Mouse (Mus musculus) MEL (cell line): ENCODE measurements around the gene Dgkz. TPM values are rescaled to one million over a fixed set of nuclear protein-coding genes. Genes with fewer than 3 reads are reported as not detected.

ENCODE experiments used
- DNase-seq: peaks from one replicate; pipeline ENCODE4 v3.0.0; 2011; ENCODE audit warnings: low read depth, low spot score
- H3K27ac ChIP-seq: 2 replicates; pipeline ENCODE4 v1.5.1; 2012; ENCODE audit warnings: low read depth, mild to moderate bottlenecking, control low read depth, low read length, moderate library complexity; ENCODE audit not compliant: control insufficient read depth
- H3K27me3 ChIP-seq, 2 experiments: fragments of 150-350 bp in 1 of 2; sonication (generic) in 1 of 2; 2 replicates each; pipeline ENCODE4 v1.6.1; 2012; ENCODE audit warnings: low read length in 2 of 2, mild to moderate bottlenecking in 2 of 2, improper control_type of control experiment in 1 of 2, moderate library complexity in 1 of 2; ENCODE audit not compliant: insufficient read depth in 2 of 2, control insufficient read depth in 1 of 2
- H3K36me3 ChIP-seq, 2 experiments: 2 replicates each; pipeline ENCODE4 v1.6.1; 2012 to 2014; ENCODE audit warnings: low read length in 2 of 2, improper control_type of control experiment in 1 of 2, inconsistent platforms in 1 of 2, mild to moderate bottlenecking in 1 of 2; ENCODE audit not compliant: insufficient read depth in 2 of 2, control insufficient read depth in 1 of 2
- H3K4me1 ChIP-seq, 2 experiments: fragments of 150-350 bp in 1 of 2; sonication (generic) in 1 of 2; 2 replicates each; pipeline ENCODE4 v1.6.1; 2012; ENCODE audit warnings: low read length in 2 of 2, improper control_type of control experiment in 1 of 2, mild to moderate bottlenecking in 1 of 2; ENCODE audit not compliant: insufficient read depth in 2 of 2, control insufficient read depth in 1 of 2
- H3K4me3 ChIP-seq, 2 experiments: fragments of 150-350 bp in 1 of 2; sonication (generic) in 1 of 2; 2 replicates each; pipeline ENCODE4 v1.5.1; 2012; ENCODE audit warnings: low read depth in 2 of 2, low read length in 2 of 2, mild to moderate bottlenecking in 2 of 2, moderate library complexity in 2 of 2, control low read depth in 1 of 2, improper control_type of control experiment in 1 of 2; ENCODE audit not compliant: control insufficient read depth in 1 of 2, insufficient read depth in 1 of 2
- H3K79me2 ChIP-seq: 2 replicates; pipeline ENCODE4 v1.6.1; 2012; ENCODE audit warnings: mild to moderate bottlenecking, low read length, moderate library complexity; ENCODE audit not compliant: control insufficient read depth, poor library complexity, insufficient read depth
- H3K9ac ChIP-seq: 2 replicates; pipeline ENCODE4 v1.6.1; 2012; ENCODE audit warnings: low read depth, mild to moderate bottlenecking, control low read depth, low read length, moderate library complexity; ENCODE audit not compliant: control insufficient read depth, poor library complexity, severe bottlenecking
- H3K9me3 ChIP-seq: fragments of 150-350 bp; sonication (generic); replicated peaks from 2 replicates; pipeline ENCODE4 v1.6.1; 2012; ENCODE audit warnings: mild to moderate bottlenecking, low read length, improper control_type of control experiment, moderate library complexity; ENCODE audit not compliant: insufficient read depth
- BHLHE40 ChIP-seq: IDR thresholded peaks from 2 replicates; pipeline ENCODE4 v1.6.1; 2012; ENCODE audit warnings: low read depth, mild to moderate bottlenecking, inconsistent platforms, low read length, improper control_type of control experiment, borderline replicate concordance
- CTCF ChIP-seq, 3 experiments: IDR thresholded peaks in 2 of 3; conservative IDR thresholded peaks in 1 of 3; 2 replicates each; pipeline ENCODE4 v1.5.1; 2011 to 2012; ENCODE audit warnings: low read length in 3 of 3, low read depth in 2 of 3, mild to moderate bottlenecking in 2 of 3, improper control_type of control experiment in 1 of 3, inconsistent platforms in 1 of 3, mixed read lengths in 1 of 3, moderate library complexity in 1 of 3; ENCODE audit not compliant: control insufficient read depth in 1 of 3, insufficient read depth in 1 of 3, poor library complexity in 1 of 3, severe bottlenecking in 1 of 3
- ELF1 ChIP-seq: IDR thresholded peaks from 2 replicates; pipeline ENCODE4 v1.6.1; 2014; ENCODE audit warnings: low read depth, mild to moderate bottlenecking, inconsistent platforms, low read length, improper control_type of control experiment, moderate library complexity
- EP300 ChIP-seq, 2 experiments: IDR thresholded peaks; 2 replicates each; pipeline ENCODE4 v1.6.1; 2011; ENCODE audit warnings: improper control_type of control experiment in 2 of 2, low read length in 2 of 2, low read depth in 1 of 2, mild to moderate bottlenecking in 1 of 2
- GABPA ChIP-seq: IDR thresholded peaks from 2 replicates; pipeline ENCODE4 v1.6.1; 2012; ENCODE audit warnings: low read depth, mild to moderate bottlenecking, inconsistent platforms, low read length, improper control_type of control experiment, moderate library complexity
- GATA1 ChIP-seq: IDR thresholded peaks from 2 replicates; pipeline ENCODE4 v1.6.1; 2011; ENCODE audit warnings: low read depth, low read length, improper control_type of control experiment
- MAX ChIP-seq: IDR thresholded peaks from 2 replicates; pipeline ENCODE4 v1.6.1; 2011; ENCODE audit warnings: low read length, improper control_type of control experiment
- MYC ChIP-seq: IDR thresholded peaks from 2 replicates; pipeline ENCODE4 v1.6.1; 2011; ENCODE audit warnings: low read depth, mild to moderate bottlenecking, low read length, improper control_type of control experiment, moderate library complexity
- NRF1 ChIP-seq: IDR thresholded peaks from 2 replicates; pipeline ENCODE4 v1.6.1; 2014; ENCODE audit warnings: low read depth, mild to moderate bottlenecking, inconsistent platforms, low read length, improper control_type of control experiment, moderate library complexity; ENCODE audit not compliant: poor library complexity, insufficient read depth, severe bottlenecking
- POLR2A ChIP-seq, 2 experiments: IDR thresholded peaks; 2 replicates each; pipeline ENCODE4 v1.6.1; 2011 to 2012; ENCODE audit warnings: low read length in 2 of 2, mild to moderate bottlenecking in 2 of 2, control low read depth in 1 of 2, improper control_type of control experiment in 1 of 2, low read depth in 1 of 2, moderate library complexity in 1 of 2; ENCODE audit not compliant: control insufficient read depth in 1 of 2, insufficient read depth in 1 of 2, poor library complexity in 1 of 2
- POLR2AphosphoS2 ChIP-seq: IDR thresholded peaks from 2 replicates; pipeline ENCODE4 v1.6.1; 2011; ENCODE audit warnings: low read length, improper control_type of control experiment
- POLR2AphosphoS5 ChIP-seq: IDR thresholded peaks from 2 replicates; pipeline ENCODE4 v1.6.1; 2012; ENCODE audit warnings: low read depth, borderline replicate concordance, mild to moderate bottlenecking, inconsistent platforms, low read length, moderate library complexity, mixed read lengths
- RAD21 ChIP-seq: IDR thresholded peaks from 2 replicates; pipeline ENCODE4 v1.6.1; 2011; ENCODE audit warnings: mild to moderate bottlenecking, low read depth, low read length, improper control_type of control experiment
- SIN3A ChIP-seq: IDR thresholded peaks from 2 replicates; pipeline ENCODE4 v1.6.1; 2012; ENCODE audit warnings: low read length, improper control_type of control experiment, inconsistent platforms
- TAL1 ChIP-seq: IDR thresholded peaks from 2 replicates; pipeline ENCODE4 v1.6.1; 2012; ENCODE audit warnings: mild to moderate bottlenecking, inconsistent platforms, low read length, moderate library complexity, mixed read lengths
- USF2 ChIP-seq, 2 experiments: IDR thresholded peaks; 2 replicates each; pipeline ENCODE4 v1.6.1; 2011 to 2012; ENCODE audit warnings: improper control_type of control experiment in 2 of 2, low read length in 2 of 2, borderline replicate concordance in 1 of 2, inconsistent platforms in 1 of 2, low read depth in 1 of 2, mild to moderate bottlenecking in 1 of 2; ENCODE audit not compliant: insufficient read depth in 1 of 2
- ZKSCAN1 ChIP-seq: IDR thresholded peaks from 2 replicates; pipeline ENCODE4 v1.6.1; 2012; ENCODE audit warnings: low read depth, mild to moderate bottlenecking, inconsistent platforms, low read length, improper control_type of control experiment, moderate library complexity
- ZMIZ1 ChIP-seq: IDR thresholded peaks from 2 replicates; pipeline ENCODE4 v1.6.1; 2012; ENCODE audit warnings: low read depth, mild to moderate bottlenecking, inconsistent platforms, low read length, improper control_type of control experiment, moderate library complexity
- polyA plus RNA-seq, 2 experiments: library from polyadenylated mRNA; stranded (reverse) in 1 of 2; unstranded in 1 of 2; fragments of >175 nt in 1 of 2; fragments of >200 nt in 1 of 2; gene quantifications; 2 replicates each; pipeline versions ENCODE4 v1.2.1 to v1.2.4; 2012; ENCODE audit warnings: low replicate concordance in 2 of 2, low read depth in 1 of 2; ENCODE audit not compliant: insufficient read length in 2 of 2, insufficient read depth in 1 of 2, missing spikeins in 1 of 2
- total RNA-seq: library from RNA; depleted of rRNA; stranded (reverse); fragments of 300-350 nt; gene quantifications from 2 replicates; pipeline ENCODE4 v1.2.3, GENCODE M21; 2012

Dgkz gene
- total and polyA plus RNA-seq, 3 experiments: 65.6 to 165 TPM; not detected in 1

DNA sequence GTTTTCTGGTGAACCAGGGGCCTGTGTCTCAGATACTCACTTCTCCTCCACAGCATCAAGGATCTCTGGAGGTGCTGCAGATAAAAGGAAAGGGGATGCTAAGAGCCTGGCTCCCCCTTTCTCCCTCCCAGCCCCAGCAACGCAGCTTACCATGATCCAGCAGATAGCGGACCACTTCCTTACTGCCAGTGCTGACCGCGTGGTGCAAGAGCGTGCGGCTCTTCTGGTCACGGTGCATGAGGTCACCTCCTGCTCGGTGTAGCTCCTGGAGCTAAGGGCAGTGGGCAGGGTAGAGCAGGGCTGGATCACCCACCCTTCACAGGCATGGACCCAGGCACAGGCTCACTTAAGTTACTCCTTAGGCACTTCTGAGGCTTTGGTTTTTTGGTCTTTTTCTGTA lies 41.6 kb downstream of the Dgkz start:
- Histone ChIP-seq H3K9ac (no peak overlapping the region), H3K4me1 (no peaks in the 10 kb centered on the region), H3K27ac (no peak overlapping the region), H3K9me3 (no peaks in the 10 kb centered on the region), H3K4me3 (no peak overlapping the region), H3K79me2 (no peaks in the 10 kb centered on the region), H3K36me3 (no peaks in the 10 kb centered on the region; a peak in 1 of 4 replicates), H3K27me3 (no peaks in the 10 kb centered on the region)
- DNase-seq: no peak
- TF ChIP-seq POLR2A (IDR thresholded peaks at IDR 0.05; ENCODE audit: control insufficient read depth in 1 of 2, insufficient read depth in 1 of 2, low read depth in 1 of 2, low read length in 2 of 2, poor library complexity in 1 of 2) (peak in 1 of 2 experiments; percentile 20; a peak in 1 of 4 replicates), ELF1 (no peak), POLR2AphosphoS5 (no peak)

GRCm38 (mm10) chr2:91933471-91933870 lies 42.2 kb downstream of the Dgkz start:
- Histone ChIP-seq H3K27me3 (no peaks in the 10 kb centered on the region), H3K27ac (no peak overlapping the region), H3K9ac (no peak overlapping the region), H3K36me3 (no peaks in the 10 kb centered on the region; a peak in 1 of 4 replicates), H3K9me3 (no peaks in the 10 kb centered on the region)
- DNase-seq: no peak
- TF ChIP-seq ZKSCAN1 (no peak), GABPA (no peak), POLR2AphosphoS2 (no peak), USF2 (IDR thresholded peaks at IDR 0.05; ENCODE audit: borderline replicate concordance in 1 of 2, insufficient read depth in 1 of 2, low read depth in 1 of 2, low read length in 2 of 2) (no peak), ZMIZ1 (no peak), ELF1 (no peak), MYC (no peak), POLR2A (IDR thresholded peaks at IDR 0.05; ENCODE audit: control insufficient read depth in 1 of 2, insufficient read depth in 1 of 2, low read depth in 1 of 2, low read length in 2 of 2, poor library complexity in 1 of 2) (no peak), EP300 (IDR thresholded peaks at IDR 0.05; ENCODE audit: low read depth in 1 of 2, low read length in 2 of 2) (no peak), CTCF (IDR thresholded peaks at IDR 0.05 in 2 of 3, conservative IDR thresholded peaks at IDR 0.05 in 1 of 3; ENCODE audit: control insufficient read depth in 1 of 3, insufficient read depth in 1 of 3, low read depth in 2 of 3, low read length in 3 of 3, poor library complexity in 1 of 3, severe bottlenecking in 1 of 3) (no peak), GATA1 (no peak), BHLHE40 (no peak), TAL1 (no peak), NRF1 (no peak), MAX (no peak), SIN3A (no peak), RAD21 (no peak)
- TF ChIP-seq, all 39 proteins: peak for 0
- no peak overlapping the region for H3K4me3 ChIP-seq
- no peaks in the 10 kb centered on the region for H3K79me2 ChIP-seq
- no peaks in the 10 kb centered on the region for H3K4me1 ChIP-seq
